Mouse (Mus musculus) CH12.LX (cell line): Measurements from ENCODE around the gene Dnase2a. TPM values are rescaled to one million over a fixed set of nuclear protein-coding genes. Genes with fewer than 3 reads are reported as not detected.

ENCODE experiments used
- DNase-seq: peaks from one replicate; pipeline ENCODE4 v3.0.0-alpha.2; 2013; ENCODE audit errors: extremely low read depth
- H3K27ac ChIP-seq: 2 replicates; pipeline ENCODE4 v1.5.1; 2012; ENCODE audit warnings: low read depth, mild to moderate bottlenecking, control low read depth, moderate library complexity; ENCODE audit not compliant: insufficient read depth
- H3K27me3 ChIP-seq: replicated peaks from 2 replicates; pipeline ENCODE3; 2012; ENCODE audit warnings: inconsistent platforms
- H3K36me3 ChIP-seq, 2 experiments: replicated peaks in 1 of 2; 2 replicates each; pipeline versions ENCODE3 to v1.6.1; 2012; ENCODE audit warnings: inconsistent platforms in 1 of 2, low read length in 1 of 2, mild to moderate bottlenecking in 1 of 2, mixed read lengths in 1 of 2, moderate library complexity in 1 of 2; ENCODE audit not compliant: control insufficient read depth in 1 of 2, insufficient read depth in 1 of 2
- H3K4me1 ChIP-seq, 2 experiments: 2 replicates each; pipeline ENCODE4 v1.6.1; 2012; ENCODE audit warnings: inconsistent platforms in 1 of 2, moderate library complexity in 1 of 2; ENCODE audit not compliant: insufficient read depth in 2 of 2, control insufficient read depth in 1 of 2
- H3K4me2 ChIP-seq: 2 replicates; pipeline ENCODE4 v1.6.1; 2012; ENCODE audit warnings: low read depth, mild to moderate bottlenecking, control low read depth; ENCODE audit not compliant: poor library complexity, insufficient read depth, severe bottlenecking
- H3K4me3 ChIP-seq, 3 experiments: fragments of 150-350 bp in 1 of 3; sonication (generic) in 1 of 3; replicated peaks in 1 of 3; 2 replicates each; pipeline versions ENCODE3 to v1.5.1; 2011 to 2012; ENCODE audit warnings: low read depth in 2 of 3, low read length in 2 of 3, mild to moderate bottlenecking in 2 of 3, moderate library complexity in 2 of 3, control low read depth in 1 of 3, improper control_type of control experiment in 1 of 3, inconsistent platforms in 1 of 3, mixed read lengths in 1 of 3; ENCODE audit not compliant: poor library complexity in 1 of 3
- H3K79me2 ChIP-seq: replicated peaks from 2 replicates; pipeline ENCODE4 v1.6.1; 2012; ENCODE audit warnings: mild to moderate bottlenecking, moderate library complexity; ENCODE audit not compliant: control insufficient read depth, poor library complexity, insufficient read depth, severe bottlenecking; ENCODE audit errors: extremely low read depth
- H3K9ac ChIP-seq: 2 replicates; pipeline ENCODE4 v1.6.1; 2012; ENCODE audit warnings: low read depth, mild to moderate bottlenecking, control low read depth, moderate library complexity; ENCODE audit not compliant: insufficient read depth
- H3K9me3 ChIP-seq: replicated peaks from 2 replicates; pipeline ENCODE3; 2012; ENCODE audit warnings: low read length, inconsistent platforms, mixed read lengths
- CTCF ChIP-seq, 2 experiments: IDR thresholded peaks in 1 of 2; conservative IDR thresholded peaks in 1 of 2; 2 replicates each; pipeline ENCODE4 v1.5.1; 2011 to 2012; ENCODE audit warnings: low read depth in 2 of 2, low read length in 2 of 2, improper control_type of control experiment in 1 of 2, inconsistent platforms in 1 of 2, mild to moderate bottlenecking in 1 of 2, moderate library complexity in 1 of 2
- ELF1 ChIP-seq: IDR thresholded peaks from 2 replicates; pipeline ENCODE4 v1.6.1; 2014; ENCODE audit warnings: low read depth, mild to moderate bottlenecking, inconsistent platforms, low read length, improper control_type of control experiment
- EP300 ChIP-seq: IDR thresholded peaks from 2 replicates; pipeline ENCODE4 v1.6.1; 2011; ENCODE audit warnings: low read length, improper control_type of control experiment
- ETS1 ChIP-seq: conservative IDR thresholded peaks from 2 replicates; pipeline ENCODE4 v1.6.1; 2012; ENCODE audit warnings: low read depth, mild to moderate bottlenecking, inconsistent platforms, low read length, improper control_type of control experiment, moderate library complexity
- KAT2A ChIP-seq: IDR thresholded peaks from 2 replicates; pipeline ENCODE4 v1.6.1; 2012; ENCODE audit warnings: low read length, improper control_type of control experiment, inconsistent platforms; ENCODE audit not compliant: insufficient replicate concordance
- MAFK ChIP-seq: IDR thresholded peaks from 2 replicates; pipeline ENCODE4 v1.6.1; 2011; ENCODE audit warnings: low read length, improper control_type of control experiment; ENCODE audit not compliant: insufficient replicate concordance
- MEF2A ChIP-seq: IDR thresholded peaks from 2 replicates; pipeline ENCODE4 v1.6.1; 2014; ENCODE audit warnings: low read depth, mild to moderate bottlenecking, inconsistent platforms, low read length, improper control_type of control experiment, borderline replicate concordance
- NRF1 ChIP-seq: IDR thresholded peaks from 2 replicates; pipeline ENCODE4 v1.6.1; 2014; ENCODE audit warnings: low read depth, mild to moderate bottlenecking, inconsistent platforms, low read length, improper control_type of control experiment, moderate library complexity
- PAX5 ChIP-seq: IDR thresholded peaks from 2 replicates; pipeline ENCODE4 v1.6.1; 2012; ENCODE audit warnings: low read length, inconsistent platforms, mixed read lengths
- POLR2A ChIP-seq: IDR thresholded peaks from 2 replicates; pipeline ENCODE4 v1.6.1; 2011; ENCODE audit warnings: low read depth, mild to moderate bottlenecking, improper control_type of control experiment, low read length
- RAD21 ChIP-seq: IDR thresholded peaks from 2 replicates; pipeline ENCODE4 v1.6.1; 2011; ENCODE audit warnings: low read depth, mild to moderate bottlenecking, low read length, improper control_type of control experiment, moderate library complexity
- SMC3 ChIP-seq: IDR thresholded peaks from 2 replicates; pipeline ENCODE4 v1.6.1; 2011; ENCODE audit warnings: low read depth, low read length, improper control_type of control experiment
- TBP ChIP-seq: conservative IDR thresholded peaks from 2 replicates; pipeline ENCODE4 v1.6.1; 2011; ENCODE audit warnings: low read depth, low read length, improper control_type of control experiment
- UBTF ChIP-seq: IDR thresholded peaks from 2 replicates; pipeline ENCODE4 v1.6.1; 2012; ENCODE audit warnings: low read depth, mild to moderate bottlenecking, inconsistent platforms, low read length, improper control_type of control experiment, moderate library complexity
- USF2 ChIP-seq: conservative IDR thresholded peaks from 2 replicates; pipeline ENCODE4 v1.6.1; 2011; ENCODE audit warnings: low read depth, low read length, improper control_type of control experiment
- ZC3H11A ChIP-seq: IDR thresholded peaks from 2 replicates; pipeline ENCODE4 v1.6.1; 2012; ENCODE audit warnings: low read depth, mild to moderate bottlenecking, inconsistent platforms, low read length, improper control_type of control experiment
- ZMIZ1 ChIP-seq: IDR thresholded peaks from 2 replicates; pipeline ENCODE4 v1.6.1; 2012; ENCODE audit warnings: low read depth, mild to moderate bottlenecking, inconsistent platforms, low read length, improper control_type of control experiment
- ZNF384 ChIP-seq: IDR thresholded peaks from 2 replicates; pipeline ENCODE4 v1.6.1; 2012; ENCODE audit warnings: low read depth, low read length, improper control_type of control experiment, inconsistent platforms
- dilution Hi-C: fragments of 300-500 bp; cut with MboI; formaldehyde crosslinking; loops from 2 replicates; pipeline ENCODE4 v1.14.3; 2020; ENCODE audit warnings: low sequenced_read_pairs; ENCODE audit not compliant: extremely low pct_unique_long_range_greater_than_20kb, extremely low pct_ligation_motif_present
- in situ Hi-C: fragments of 300-500 bp; cut with MboI; formaldehyde crosslinking; loops from 3 replicates; pipeline ENCODE4 v1.14.3; 2019; ENCODE audit warnings: low sequenced_read_pairs, low pct_ligation_motif_present, low pct_unique_long_range_greater_than_20kb, mixed read lengths
- polyA plus RNA-seq: library from polyadenylated mRNA; unstranded; fragments of >175 nt; gene quantifications from 2 replicates; pipeline ENCODE4 v1.2.1, GENCODE M21; 2012; ENCODE audit warnings: low read depth; ENCODE audit not compliant: insufficient read length
- total RNA-seq, 2 experiments: library from RNA; depleted of rRNA; stranded (reverse); fragments of 300-350 nt in 1 of 2; fragments of >200 nt in 1 of 2; gene quantifications; 2 replicates each; pipeline ENCODE4 v1.2.3; 2012 to 2014

Gene Dnase2a
- total and polyA plus RNA-seq, 3 experiments: 12.8 to 25.4 (median 15.0) TPM

GRCm38 (mm10) chr8:84956768-84957167 is 48.4 kb downstream of the Dnase2a start:
- Histone ChIP-seq H3K4me1 (peaks cover 0 to 7% of the 10 kb centered on the region in 2 experiments; a peak in 2 of 4 replicates), H3K27ac (no peak overlapping the region), H3K9me3 (no peaks in the 10 kb centered on the region), H3K79me2 (no peaks in the 10 kb centered on the region), H3K4me3 (no peak overlapping the region), H3K9ac (no peak overlapping the region), H3K36me3 (peaks cover 29 to 54% of the 10 kb centered on the region in 2 experiments), H3K4me2 (no peak overlapping the region), H3K27me3 (peaks cover 11% of the 10 kb centered on the region)
- dilution Hi-C loops (no loop called here), in situ Hi-C loops (no loop called here)
- DNase-seq: peak; percentile 82
- TF ChIP-seq SMC3 (peak; percentile 66), USF2 (no peak), CTCF (conservative IDR thresholded peaks at IDR 0.05 in 1 of 2, IDR thresholded peaks at IDR 0.05 in 1 of 2; ENCODE audit: low read depth in 2 of 2, low read length in 2 of 2) (peak; percentile 90 to 92), RAD21 (peak; percentile 74)

GRCm38 (mm10) chr8:84959811-84960210 is 51.5 kb downstream of the Dnase2a start:
- H3K36me3 ChIP-seq: peaks cover 37 to 74% of the 10 kb centered on the region in 2 experiments
- no peak overlapping the region for H3K4me2 ChIP-seq
- peaks cover 1% of the 10 kb centered on the region for H3K79me2 ChIP-seq
- H3K9me3 ChIP-seq: no peaks in the 10 kb centered on the region
- in situ Hi-C loops (no loop called here), dilution Hi-C loops (no loop called here)
- TF ChIP-seq ETS1: no peak
- no peak for TF ChIP-seq PAX5
- TF ChIP-seq NRF1: no peak
- TF ChIP-seq ELF1: no peak
- TF ChIP-seq RAD21: no peak
- TF ChIP-seq ZNF384: no peak
- TF ChIP-seq EP300: no peak
- TF ChIP-seq TBP: no peak
- no peak for TF ChIP-seq MAFK
- no peak for TF ChIP-seq MEF2A
- no peak for TF ChIP-seq UBTF
- TF ChIP-seq KAT2A: no peak
- no peak for TF ChIP-seq ZC3H11A
- no peak for TF ChIP-seq ZMIZ1
- no peak for TF ChIP-seq CTCF (conservative IDR thresholded peaks at IDR 0.05 in 1 of 2, IDR thresholded peaks at IDR 0.05 in 1 of 2; ENCODE audit: low read depth in 2 of 2, low read length in 2 of 2)
- no peak for TF ChIP-seq SMC3
- no peak for TF ChIP-seq POLR2A
- no peak overlapping the region for H3K4me3 ChIP-seq
- H3K27me3 ChIP-seq: no peaks in the 10 kb centered on the region
- DNase-seq: no peak
- H3K27ac ChIP-seq: no peak overlapping the region
- H3K9ac ChIP-seq: no peak overlapping the region
- H3K4me1 ChIP-seq: peaks cover under 1 to 8% of the 10 kb centered on the region in 2 experiments; a peak in 3 of 4 replicates
